9 mouse cellular contexts compared by ENCODE assay signal in the genomic region with DNA sequence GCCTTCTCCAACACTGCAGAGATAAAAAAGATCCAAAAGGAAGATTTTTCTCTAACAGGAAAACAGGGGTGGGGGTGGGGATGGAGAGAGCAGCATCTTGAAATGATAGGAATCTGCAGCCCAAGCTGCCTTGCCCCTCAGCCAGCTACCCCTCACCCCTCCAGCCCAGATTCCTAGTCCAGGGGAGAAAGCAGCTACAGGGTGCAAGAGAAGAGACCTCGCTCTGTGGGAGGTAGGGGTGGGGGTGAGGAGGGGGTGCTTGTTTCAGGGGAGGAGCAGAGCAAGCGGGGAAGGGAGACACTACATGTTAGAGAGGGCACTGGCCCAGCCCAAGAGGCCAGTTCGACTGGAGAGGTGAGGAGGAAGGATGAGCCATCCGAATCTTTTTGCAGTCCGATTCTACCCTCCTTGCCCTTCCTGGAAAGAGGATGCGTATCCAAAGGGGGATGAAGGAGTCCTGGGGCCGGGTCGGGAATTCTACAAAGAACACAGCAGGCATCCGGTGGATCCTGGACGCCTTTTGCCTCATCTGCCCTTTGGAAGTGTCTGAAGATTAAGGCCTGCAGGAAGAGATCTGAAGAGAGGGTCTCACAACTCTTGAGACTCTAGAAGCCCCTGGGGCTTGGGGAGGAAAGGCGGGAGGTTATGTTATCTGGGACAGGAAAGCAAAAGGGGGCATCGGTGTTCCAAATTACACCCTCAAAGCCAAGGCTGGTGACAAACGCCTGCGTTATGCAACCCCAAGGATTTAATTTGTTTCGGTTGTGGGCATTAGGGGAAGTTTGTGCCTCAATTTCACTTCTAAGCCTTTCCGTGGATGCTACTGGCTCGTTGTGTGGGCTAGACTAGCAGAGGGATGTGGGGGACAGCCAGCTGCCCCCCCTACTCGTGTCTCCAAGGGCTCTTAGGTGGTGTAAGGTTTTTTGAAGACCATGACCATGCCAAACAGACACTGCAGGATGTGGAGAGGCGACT. TPM values are rescaled to one million over a fixed set of nuclear protein-coding genes. Genes with fewer than 3 reads are reported as not detected.
DNase-seq lines count a peak whose midpoint lies in the region; ATAC-seq lines count a peak whose summit lies in the region.
"Had no signal": no experiment of that assay in that cellular context is flagged by ENCODE, and none has a peak within 500 bp of the region (broad histone marks: within the 10 kb centered on the region; RNA-seq: fewer than 3 reads in every experiment).

No protein-coding gene starts in this region.

- peaks cover 16% of the 10 kb centered on the region for H3K4me1 ChIP-seq in kidney, embryonic 14.5 days (ENCODE audit: control insufficient read depth, insufficient read depth, low read length)
- peaks cover 59% of the 10 kb centered on the region for H3K4me1 ChIP-seq in embryonic facial prominence, embryonic 13.5 days
- peaks cover 12% of the 10 kb centered on the region; the same call in 1 of the 2 replicates for H3K4me1 ChIP-seq in midbrain, embryonic 14.5 days (ENCODE audit: control insufficient read depth, insufficient read depth, low read length)

- H3K4me3 ChIP-seq in kidney, embryonic 14.5 days (ENCODE audit: low read length) = peak overlapping the region; percentile 51
- H3K4me3 ChIP-seq in embryonic facial prominence, embryonic 13.5 days = peak overlapping the region; percentile 57
- H3K4me3 ChIP-seq in midbrain, embryonic 14.5 days (replicated peaks; ENCODE audit: low read depth, low read length) = no peak overlapping the region

- WGBS in kidney, embryonic 14.5 days = 11% methylated on average over 19 of the region's 19 CpGs
- WGBS in embryonic facial prominence, embryonic 13.5 days = 7% methylated on average over 19 of the region's 19 CpGs
- 5% methylated on average over 19 of the region's 19 CpGs for WGBS in midbrain, embryonic 14.5 days

- no peaks in the 10 kb centered on the region for H3K36me3 ChIP-seq in kidney, embryonic 14.5 days (ENCODE audit: control insufficient read depth, insufficient read depth, low read length)
- H3K36me3 ChIP-seq in embryonic facial prominence, embryonic 13.5 days = no peaks in the 10 kb centered on the region
- no peaks in the 10 kb centered on the region; the same call in 1 of the 2 replicates for H3K36me3 ChIP-seq in midbrain, embryonic 14.5 days (ENCODE audit: control insufficient read depth, insufficient read depth, low read length)

- no peak for ATAC-seq in kidney, embryonic 14.5 days (ENCODE audit: low FRiP score, low TSS enrichment)
- ATAC-seq in embryonic facial prominence, embryonic 13.5 days (ENCODE audit: insufficient number of reproducible peaks, insufficient read depth, low FRiP score, low TSS enrichment, low read depth) = no peak
- ATAC-seq in midbrain, embryonic 14.5 days (ENCODE audit: low FRiP score, low TSS enrichment) = no peak

- DNase-seq in kidney, adult 18-20 months = no peak
- DNase-seq in induced T-regulatory cell, adult 2 months (ENCODE audit: low read depth) = peak; percentile 18
- no peak for DNase-seq in midbrain, embryonic 14.5 days
- DNase-seq in adrenal gland, adult 18-20 months (ENCODE audit: low spot score in 2 of 2) = no peak
- DNase-seq in frontal cortex, postnatal 14 days (ENCODE audit: low spot score in 2 of 2) = no peak
- no peak for DNase-seq in frontal cortex, postnatal 36 days (ENCODE audit: low spot score in 2 of 2)

- no peak overlapping the region for H3K27ac ChIP-seq in kidney, embryonic 14.5 days (ENCODE audit: low read depth, low read length)
- H3K27ac ChIP-seq in embryonic facial prominence, embryonic 13.5 days = no peak overlapping the region
- H3K27ac ChIP-seq in midbrain, embryonic 14.5 days (replicated peaks; ENCODE audit: low read depth, low read length) = no peak overlapping the region

- H3K4me2 ChIP-seq in kidney, embryonic 14.5 days (replicated peaks; ENCODE audit: low read depth, low read length) = no peak overlapping the region
- H3K4me2 ChIP-seq in embryonic facial prominence, embryonic 13.5 days = peak overlapping the region; percentile 83
- H3K4me2 ChIP-seq in midbrain, embryonic 14.5 days (ENCODE audit: low read length) = peak overlapping the region; percentile 4; the same call in 1 of the 2 replicates

- no peaks in the 10 kb centered on the region for H3K9me3 ChIP-seq in kidney, embryonic 14.5 days (ENCODE audit: control insufficient read depth, low read length)
- no peaks in the 10 kb centered on the region for H3K9me3 ChIP-seq in embryonic facial prominence, embryonic 13.5 days
- no peaks in the 10 kb centered on the region for H3K9me3 ChIP-seq in midbrain, embryonic 14.5 days (ENCODE audit: control insufficient read depth, low read length)

- H3K9ac ChIP-seq in kidney, embryonic 14.5 days (ENCODE audit: low read depth, low read length) = no peak overlapping the region
- H3K9ac ChIP-seq in embryonic facial prominence, embryonic 13.5 days = peak overlapping the region; percentile 68
- no peak overlapping the region for H3K9ac ChIP-seq in midbrain, embryonic 14.5 days (replicated peaks; ENCODE audit: low read length)

- H3K27me3 ChIP-seq in kidney, embryonic 14.5 days (ENCODE audit: control insufficient read depth, insufficient read depth, low read length) = peaks cover 55% of the 10 kb centered on the region
- peaks cover 55% of the 10 kb centered on the region for H3K27me3 ChIP-seq in embryonic facial prominence, embryonic 13.5 days
- peaks cover 56% of the 10 kb centered on the region for H3K27me3 ChIP-seq in midbrain, embryonic 14.5 days (ENCODE audit: control insufficient read depth, insufficient read depth, low read length)

RNA-seq across cellular contexts. Expression of a gene that starts 1.4 kb away (rescaled TPM):
- 0.39 and 0.62 TPM in 2 replicates for polyA plus RNA-seq in kidney, embryonic 14.5 days (2014; fragmentation: Nextera tagmentation; extraction: Ambion mirVana)
- 1.3 and 1.8 TPM in 2 replicates for polyA plus RNA-seq in embryonic facial prominence, embryonic 13.5 days (2015; fragmentation: Nextera tagmentation; extraction: Ambion mirVana)
- 0.65 and 0.93 TPM in 2 replicates for polyA plus RNA-seq in midbrain, embryonic 14.5 days (2014; fragmentation: Nextera tagmentation; extraction: Ambion mirVana)
- 10 to 100 TPM; 17.7 to 20.5 TPM for total RNA-seq in adrenal gland, adult 18-20 months (2021)
- total RNA-seq: megakaryocyte-erythroid progenitor cell, adult 5-6 weeks had no signal
